Mouse (Mus musculus) MEL-GATA-1-ER (cell line): ENCODE results near the gene Ncbp2.

Experiments
- DNase-seq: peaks from one replicate; pipeline ENCODE4 v3.0.0-alpha.2; 2012; ENCODE audit warnings: low read depth; ENCODE audit errors: extremely low read depth

The Ncbp2 gene

GRCm38 (mm10) chr16:31948345-31948774 lies at the start of gene Ncbp2, which contains the start of gene 0610012G03Rik:
TSS of gene Ncbp2 (plus strand) at chr16:31948513.
TSS of gene 0610012G03Rik (minus strand) at chr16:31948494.
- peak; percentile 71 for DNase-seq

GRCm38 (mm10) chr16:31898546-31899326 lies 49.6 kb upstream of the Ncbp2 start:
- no peak for DNase-seq

GRCm38 (mm10) chr16:31901886-31902285 lies 46.4 kb upstream of the Ncbp2 start:
- no peak for DNase-seq

DNA sequence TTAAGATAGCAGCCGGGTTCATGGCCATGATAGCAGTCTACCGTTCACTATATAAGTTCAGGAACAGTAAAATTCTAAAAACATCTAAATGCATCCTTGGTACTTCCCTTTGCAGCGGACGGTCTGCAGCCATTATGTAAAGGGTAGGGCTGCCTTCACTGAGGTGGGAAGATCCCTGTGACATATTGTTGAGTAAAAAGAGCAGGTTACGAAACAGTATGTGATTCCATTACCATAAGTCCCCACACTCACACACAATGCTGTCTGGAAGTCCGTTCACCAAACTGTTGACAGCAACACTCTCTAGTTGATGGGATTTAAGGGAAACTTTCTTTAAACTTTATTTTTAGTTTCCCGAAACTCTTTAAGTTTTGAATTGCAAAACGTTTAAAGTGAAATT lies 45.1 kb upstream of the Ncbp2 start:
- DNase-seq = no peak

DNA sequence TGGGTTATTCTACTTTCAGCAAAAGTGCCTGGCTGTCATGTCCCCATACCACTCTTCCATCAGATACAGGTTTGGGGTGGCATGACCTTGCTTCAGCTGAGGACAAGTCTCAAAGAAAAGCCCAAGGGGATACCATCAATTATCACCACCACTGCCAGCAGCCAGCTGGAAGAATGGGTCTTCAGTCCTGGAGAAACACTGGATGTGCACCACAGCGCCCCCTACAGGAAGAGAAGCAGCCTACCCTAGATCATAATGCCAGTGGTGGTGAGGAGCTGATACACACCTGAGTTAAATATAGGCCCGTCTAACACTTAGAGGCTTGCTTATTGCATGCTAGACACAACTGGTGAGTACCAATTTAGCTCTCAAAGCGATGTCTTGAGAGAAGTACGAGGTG lies 43.0 kb upstream of the Ncbp2 start:
- DNase-seq = no peak

DNA sequence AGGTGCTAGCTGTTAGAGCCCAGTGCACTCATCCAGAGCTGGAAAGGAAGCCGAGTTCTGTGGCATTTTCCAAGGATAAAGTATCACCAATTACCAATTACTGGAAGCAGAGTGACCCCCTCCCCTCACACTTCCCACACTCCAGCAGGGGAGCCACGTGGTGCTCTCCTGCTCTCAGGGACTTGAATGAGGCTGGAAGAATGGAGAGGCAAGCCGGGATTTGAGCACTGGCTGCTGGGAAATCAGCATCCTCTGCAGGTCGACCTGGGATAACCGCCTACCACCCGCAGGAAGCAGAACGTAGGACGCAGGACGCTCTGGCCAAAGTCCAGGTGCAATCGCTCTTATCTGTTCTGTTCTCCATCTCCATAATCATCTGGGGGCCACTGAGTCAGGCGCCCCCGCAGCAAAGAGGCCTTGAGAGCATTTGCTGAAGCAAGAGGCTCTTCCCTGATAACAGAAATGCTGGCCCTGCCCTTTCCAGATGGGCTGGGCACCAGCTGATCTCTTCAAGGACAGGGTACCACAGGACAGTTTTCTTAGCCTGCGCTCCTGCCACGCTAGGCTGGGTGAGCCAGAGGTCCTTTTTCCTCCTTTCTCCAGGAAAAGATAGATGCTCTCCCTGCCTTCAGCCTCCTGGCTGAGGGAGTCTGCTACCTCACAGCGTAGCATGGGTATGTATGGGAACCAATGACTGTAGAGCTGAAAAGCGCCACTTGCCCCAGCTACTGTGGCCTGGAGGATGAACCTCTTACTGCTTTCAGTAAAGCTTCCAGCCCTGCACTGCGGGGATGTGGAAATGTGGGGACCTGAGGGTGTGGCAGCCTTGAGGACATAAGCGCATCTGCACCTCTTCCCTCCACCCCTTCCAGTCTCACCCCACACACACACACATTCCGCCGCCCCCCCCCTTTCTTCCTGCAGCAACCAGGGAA lies 42.2 kb upstream of the Ncbp2 start:
- no peak for DNase-seq

- peak; percentile 52 for DNase-seq
Measured at GRCm38 (mm10) chr16:31906896-31907295, 41.4 kb upstream of the Ncbp2 start.

DNA sequence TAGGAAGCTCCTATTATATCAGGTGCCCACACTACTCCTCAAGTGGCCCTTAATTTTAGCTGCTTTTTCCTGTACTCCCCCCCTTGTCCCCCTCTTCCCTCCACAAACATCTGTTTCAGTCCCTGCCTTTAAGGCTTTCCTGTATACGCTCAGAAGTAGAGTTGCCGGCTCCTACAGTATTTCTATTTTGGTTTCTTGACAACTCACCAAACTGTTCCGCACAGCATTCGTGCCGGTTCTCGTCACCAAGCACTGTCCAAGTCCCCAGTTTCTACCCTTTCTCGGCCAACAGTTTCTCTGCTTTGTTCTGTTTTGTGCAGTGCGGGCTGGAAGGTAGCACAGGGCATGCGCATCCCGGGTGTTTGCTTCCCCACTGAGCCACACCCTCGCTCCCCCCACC lies 39.4 kb upstream of the Ncbp2 start:
- no peak for DNase-seq

DNA sequence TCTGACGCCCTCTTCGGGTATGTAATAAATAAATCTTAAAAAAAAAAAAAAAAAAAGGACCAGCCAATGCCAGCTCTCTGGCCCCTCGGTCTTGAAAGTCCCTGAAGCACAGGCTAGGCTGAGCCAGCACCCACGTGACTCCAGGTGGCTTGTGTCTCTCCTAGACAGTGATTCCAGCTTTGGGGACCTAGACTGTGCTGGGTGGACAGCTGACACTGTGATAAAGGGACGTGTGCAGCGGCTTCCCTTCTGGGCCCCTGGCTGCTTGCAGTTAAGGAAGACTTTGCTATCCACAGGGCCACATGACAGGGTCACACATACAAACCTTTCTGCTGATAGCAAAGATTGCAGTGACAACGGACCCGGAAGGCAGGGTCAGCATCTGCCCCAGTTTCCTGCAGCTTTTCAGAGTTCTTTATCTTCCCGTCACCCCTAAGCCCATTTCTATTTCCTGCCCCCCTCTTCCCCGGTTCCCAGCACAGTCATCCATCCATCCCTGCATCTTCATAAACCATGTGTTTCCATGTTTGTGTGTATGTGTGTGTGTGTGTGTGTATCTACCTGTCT lies 37.9 kb upstream of the Ncbp2 start:
- no peak for DNase-seq

DNA sequence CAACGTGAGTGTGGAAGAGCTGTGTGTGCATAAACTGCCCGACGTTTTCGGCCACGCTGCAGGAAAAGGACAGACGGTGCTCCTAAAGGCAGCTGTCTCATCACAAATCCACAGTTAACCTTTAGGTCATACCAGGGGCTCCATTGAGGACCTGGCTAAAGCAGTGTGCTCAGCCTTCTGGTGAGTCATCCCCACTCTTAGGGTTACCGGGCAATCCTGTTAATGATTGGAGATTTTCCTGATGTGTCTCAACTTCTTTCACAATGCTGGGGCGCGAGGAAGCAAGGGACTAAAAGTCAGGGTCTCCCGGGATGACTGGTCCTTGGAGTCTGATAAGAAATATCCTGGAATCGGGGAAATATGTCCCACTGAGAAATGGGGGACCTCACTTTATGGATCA lies 30.5 kb upstream of the Ncbp2 start:
- no peak for DNase-seq

DNA sequence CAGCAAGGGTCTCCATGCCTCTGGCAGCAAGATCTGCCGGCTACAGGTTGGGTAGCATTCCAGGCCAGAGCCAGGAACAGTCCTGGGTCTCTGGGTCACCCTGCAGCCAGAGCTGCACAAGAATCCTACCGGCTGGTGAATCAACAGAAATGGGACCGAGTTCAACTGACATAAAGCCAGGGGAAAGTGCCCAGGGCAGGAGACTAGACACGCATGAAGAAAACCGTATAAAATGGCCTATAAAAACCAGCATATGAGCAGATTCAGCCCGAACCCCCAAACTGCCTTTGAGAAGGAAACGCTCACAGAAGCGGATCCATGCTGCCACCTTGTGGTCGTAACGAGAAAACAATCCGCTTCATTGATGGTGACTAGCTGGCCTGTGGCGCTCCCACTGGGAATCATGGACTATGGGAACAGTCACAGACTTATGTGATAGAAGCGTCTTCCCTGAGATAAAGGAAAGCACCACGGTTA lies 30.0 kb upstream of the Ncbp2 start:
- DNase-seq = peak; percentile 51

GRCm38 (mm10) chr16:31924368-31924767 lies 23.9 kb upstream of the Ncbp2 start:
- no peak for DNase-seq

- no peak for DNase-seq
Measured at GRCm38 (mm10) chr16:31926091-31926490, 22.2 kb upstream of the Ncbp2 start.

DNA sequence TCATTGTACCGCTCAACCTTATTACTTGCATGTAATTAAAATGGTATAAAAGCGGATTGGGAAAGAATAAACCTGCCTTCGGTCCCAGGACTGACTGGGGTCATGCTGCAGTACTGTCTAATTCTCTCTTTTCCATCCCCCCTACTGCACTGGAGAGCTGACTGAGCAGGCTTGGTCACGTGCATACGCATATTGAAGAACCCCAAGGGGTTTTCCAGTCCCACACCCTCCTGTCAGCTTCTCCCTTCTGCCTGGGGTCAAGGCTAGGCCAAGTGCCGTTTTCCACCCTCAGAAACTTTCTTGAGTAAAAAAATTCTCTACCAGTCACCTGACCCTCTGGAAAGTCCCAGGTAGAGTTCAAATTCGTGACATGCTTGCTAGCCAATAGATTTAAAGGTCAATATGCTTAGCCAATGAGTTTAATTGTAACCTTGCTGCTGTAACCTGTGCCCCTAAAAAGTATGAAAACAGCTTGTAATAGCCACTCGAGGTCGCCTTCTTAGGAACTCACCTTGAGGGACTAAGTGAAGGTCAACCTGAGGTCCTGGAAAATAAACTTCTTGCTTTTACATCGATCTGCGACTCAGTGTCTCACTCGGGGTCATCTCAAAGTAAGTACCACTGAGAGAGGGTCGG lies 21.6 kb upstream of the Ncbp2 start:
- no peak for DNase-seq

DNA sequence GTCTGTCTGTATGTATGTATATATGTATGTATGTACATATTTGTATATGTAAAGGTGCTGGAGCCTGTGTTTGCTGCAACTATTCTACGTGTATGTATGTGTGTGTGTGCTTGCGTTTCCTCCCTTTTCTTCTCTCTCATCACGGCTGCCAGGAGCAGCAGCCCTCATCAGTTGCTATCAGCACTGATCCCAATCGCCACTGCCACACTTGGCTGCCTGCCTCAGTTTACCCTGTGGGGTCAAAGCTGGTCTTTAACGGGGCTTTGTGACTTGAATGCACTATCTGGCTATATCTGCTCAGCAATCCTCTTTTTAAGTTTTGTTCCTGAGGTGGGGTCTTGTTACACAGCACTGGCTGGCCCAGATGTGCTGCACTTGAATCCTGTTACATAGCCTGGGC lies 20.9 kb upstream of the Ncbp2 start:
- DNase-seq = no peak

- no peak for DNase-seq
Measured at GRCm38 (mm10) chr16:31931330-31931729, 17.0 kb upstream of the Ncbp2 start.

DNA sequence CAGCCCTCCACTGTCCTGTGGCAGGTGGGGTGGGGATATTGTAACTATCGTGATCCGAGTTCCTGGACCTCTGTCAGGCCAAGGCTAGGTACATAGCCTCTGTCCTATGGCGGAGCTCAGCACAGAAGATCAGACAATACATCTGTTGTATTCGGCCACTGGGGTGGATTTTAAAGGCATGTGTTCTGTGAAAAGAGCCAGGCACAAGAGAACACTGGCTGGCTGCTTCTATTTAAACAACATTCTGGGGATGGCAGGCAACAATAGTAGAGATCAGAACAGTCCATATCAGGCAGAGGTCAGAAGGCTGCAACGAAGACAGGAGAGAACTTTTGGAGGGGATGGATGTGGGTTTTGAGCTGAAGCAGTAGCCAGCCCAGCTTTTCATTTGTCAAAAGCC lies 16.1 kb upstream of the Ncbp2 start:
- no peak for DNase-seq

DNA sequence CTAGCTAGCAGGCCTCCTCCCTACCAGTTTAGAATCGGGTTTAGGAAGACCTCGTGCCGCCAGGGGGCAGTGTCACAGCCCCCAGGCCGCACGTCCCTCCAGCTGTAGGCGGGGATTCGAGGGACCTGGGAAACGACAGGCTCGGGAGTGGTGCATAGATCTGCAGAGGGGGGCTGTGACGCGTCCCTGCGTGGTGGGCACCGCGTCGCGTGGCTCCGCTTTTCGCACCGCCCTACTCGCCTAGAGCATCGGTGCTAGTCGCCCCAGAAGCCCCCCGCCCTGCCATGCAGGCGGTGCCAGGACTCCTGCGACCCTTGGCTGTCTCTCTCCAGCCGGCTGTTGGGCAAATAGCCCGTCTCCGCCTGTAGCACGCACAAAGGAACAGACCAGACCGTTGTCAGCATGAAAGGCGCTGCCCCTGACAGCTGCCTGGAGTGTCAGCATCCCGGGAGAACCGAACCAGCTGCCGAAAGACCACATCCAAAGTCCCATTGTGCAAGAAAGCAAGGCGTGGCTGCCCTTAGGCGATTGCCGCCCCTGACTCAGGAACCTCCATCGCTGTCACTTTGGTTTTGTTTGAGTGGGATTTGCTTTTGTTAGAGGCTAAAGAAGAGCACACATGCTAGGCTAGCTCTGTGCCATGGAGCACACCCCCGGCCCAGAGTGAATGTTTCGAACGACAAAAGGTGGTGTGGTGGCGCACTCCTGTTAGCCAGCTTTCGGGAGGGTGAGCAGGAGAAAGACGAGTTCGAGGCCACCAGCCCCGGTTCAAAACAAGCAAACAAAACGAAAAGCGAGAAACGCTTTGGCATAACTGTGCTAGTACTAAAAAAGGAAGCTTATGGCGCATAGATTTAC lies 15.2 kb upstream of the Ncbp2 start:
- peak; percentile 77 for DNase-seq

DNA sequence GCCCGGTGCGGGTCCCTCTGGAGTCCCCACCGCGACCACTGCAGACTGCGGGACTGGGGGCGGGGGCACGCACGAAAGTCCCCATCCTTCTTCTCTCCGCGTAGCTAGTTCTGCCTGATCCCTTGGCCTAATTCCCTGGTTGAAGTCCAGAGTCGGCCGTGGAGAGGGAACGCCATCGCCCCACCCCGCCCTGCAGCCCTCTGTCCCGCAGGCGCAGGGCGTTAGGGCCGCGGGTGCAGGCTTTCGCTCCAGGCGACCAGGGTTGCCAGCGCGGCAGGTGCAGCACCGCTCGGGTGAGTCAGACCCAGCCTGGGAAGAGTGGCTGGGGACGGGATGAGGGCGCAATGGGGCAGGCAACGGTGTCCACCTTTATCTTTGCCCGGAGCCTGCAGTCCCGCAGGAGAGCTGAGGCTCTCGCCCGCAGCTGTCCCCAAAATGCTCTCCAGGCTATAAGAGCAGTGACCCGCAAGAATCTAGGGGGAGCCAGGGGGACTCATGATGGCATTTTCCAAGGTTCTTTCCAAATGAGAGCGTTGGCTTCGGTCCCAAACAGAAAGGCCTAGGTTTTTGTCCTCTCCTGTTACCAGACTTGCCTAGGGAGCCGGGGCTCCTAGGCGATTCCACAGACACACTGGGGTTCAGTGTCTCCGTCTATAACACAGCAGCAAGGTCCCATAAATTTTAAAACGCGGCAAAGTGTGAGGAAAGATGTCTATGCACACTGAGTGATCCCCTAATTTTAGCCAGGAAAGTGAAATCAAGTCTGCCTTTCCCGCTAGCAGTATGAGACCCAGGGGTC lies 14.4 kb upstream of the Ncbp2 start, which contains the start of gene Pigz:
TSS of gene Pigz (plus strand) at position 101 of the 799 bp plus-strand sequence.
- DNase-seq = no peak
